Mouse (Mus musculus) neutrophil, adult 65 days (primary cell): ENCODE data around the gene Plcd1. TPM values are rescaled to one million over a fixed set of nuclear protein-coding genes. Genes with fewer than 3 reads are reported as not detected.

Experiments
- total RNA-seq: library from RNA; stranded (reverse); gene quantifications from 2 replicates; pipeline ENCODE4 v1.2.4, GENCODE M21; 2023

The Plcd1 gene
- total RNA-seq = 0.73 and 1.2 TPM in 2 replicates

GRCm38 (mm10) chr9:119093419-119094295 is at the start of gene Plcd1:
Gene Plcd1 (minus strand): TSS chr9:119093502.

GRCm38 (mm10) chr9:119101992-119102782 is 8.9 kb upstream of the Plcd1 start, which contains the start of gene Dlec1:
Gene Dlec1 (plus strand): TSS chr9:119102478.

GRCm38 (mm10) chr9:119052154-119052944 is 41.0 kb downstream of the Plcd1 start, which contains the start of gene Vill:
Gene Vill (plus strand): TSS chr9:119052778.

Other genes starting within 250 kb of the Plcd1 start
- gene Ctdspl, start 167.0 kb downstream of the Plcd1 start, total RNA-seq = 18.1 and 27.4 TPM in 2 replicates
- 30.2 and 54.2 TPM in 2 replicates for gene Vill, start 40.7 kb downstream of the Plcd1 start, total RNA-seq
- 0.43 TPM in 1 of 2 replicates, not detected in the other for gene Dlec1, start 9.0 kb upstream of the Plcd1 start, total RNA-seq
- gene Acaa1b, start 63.6 kb upstream of the Plcd1 start, total RNA-seq = 0.68 and 0.85 TPM in 2 replicates
- gene Gm47289, start 65.7 kb upstream of the Plcd1 start, total RNA-seq = not detected in 2 replicates
- gene Slc22a13, start 115.6 kb upstream of the Plcd1 start, total RNA-seq = not detected in 2 replicates
- gene Oxsr1, start 228.9 kb upstream of the Plcd1 start, total RNA-seq = 21.8 and 27.9 TPM in 2 replicates
- gene Acaa1a, start 246.2 kb upstream of the Plcd1 start, total RNA-seq = 43.2 and 61.0 TPM in 2 replicates
- gene Myd88, start 247.9 kb upstream of the Plcd1 start, total RNA-seq = 99.5 and 123 TPM in 2 replicates